Mouse (Mus musculus) gastrocnemius, adult 8-10 months (tissue): ENCODE results near the gene Mgat5b. TPM values are rescaled to one million over a fixed set of nuclear protein-coding genes. Genes with fewer than 3 reads are reported as not detected.

Source experiments
- DNase-seq, 2 experiments: peaks; one replicate each; pipeline ENCODE4 v3.0.0; 2022; ENCODE audit warnings: low spot score in 2 of 2
- total RNA-seq, 4 experiments: library from RNA; stranded (reverse); gene quantifications; 2 replicates each; pipeline ENCODE4 v1.2.4; 2022

The Mgat5b gene
- total RNA-seq, 4 experiments from 2014 or later, result not detected

- no peak for DNase-seq
Measured at GRCm38 (mm10) chr11:116917361-116917760, 1.3 kb upstream of the Mgat5b start.

GRCm38 (mm10) chr11:116919186-116920020 lies 740 bp downstream of the Mgat5b start:
- DNase-seq, result no peak

- DNase-seq, result no peak
Measured at GRCm38 (mm10) chr11:116920746-116921145, 2.1 kb downstream of the Mgat5b start.

- no peak for DNase-seq
Measured at GRCm38 (mm10) chr11:116922058-116922457, 3.4 kb downstream of the Mgat5b start.

GRCm38 (mm10) chr11:116928031-116928430 lies 9.4 kb downstream of the Mgat5b start:
- DNase-seq, result no peak

- no peak for DNase-seq
Measured at GRCm38 (mm10) chr11:116934862-116935261, 16.2 kb downstream of the Mgat5b start.

- no peak for DNase-seq
Measured at GRCm38 (mm10) chr11:116935354-116935753, 16.7 kb downstream of the Mgat5b start.

- no peak for DNase-seq
Measured at GRCm38 (mm10) chr11:116935917-116936316, 17.3 kb downstream of the Mgat5b start.

GRCm38 (mm10) chr11:116937141-116937540 lies 18.5 kb downstream of the Mgat5b start:
- DNase-seq, result no peak

- DNase-seq, result no peak
Measured at GRCm38 (mm10) chr11:116940088-116940855, 21.6 kb downstream of the Mgat5b start.

- DNase-seq, result no peak
Measured at GRCm38 (mm10) chr11:116944346-116944745, 25.7 kb downstream of the Mgat5b start.

GRCm38 (mm10) chr11:116949832-116950231 lies 31.2 kb downstream of the Mgat5b start:
- DNase-seq, result no peak

- no peak for DNase-seq
Measured at GRCm38 (mm10) chr11:116951429-116951828, 32.8 kb downstream of the Mgat5b start.

GRCm38 (mm10) chr11:116954231-116955118 lies 35.8 kb downstream of the Mgat5b start:
- DNase-seq, result no peak

GRCm38 (mm10) chr11:116958601-116959000 lies 39.9 kb downstream of the Mgat5b start:
- DNase-seq, result no peak

GRCm38 (mm10) chr11:116965061-116965460 lies 46.4 kb downstream of the Mgat5b start:
- no peak for DNase-seq

GRCm38 (mm10) chr11:116965961-116966360 lies 47.3 kb downstream of the Mgat5b start:
- DNase-seq, result no peak

GRCm38 (mm10) chr11:116968586-116968985 lies 49.9 kb downstream of the Mgat5b start:
- DNase-seq, result no peak

- no peak for DNase-seq
Measured at GRCm38 (mm10) chr11:116969498-116969897, 50.8 kb downstream of the Mgat5b start.

GRCm38 (mm10) chr11:116970847-116971246 lies 52.2 kb downstream of the Mgat5b start:
- DNase-seq, result no peak

- no peak for DNase-seq
Measured at GRCm38 (mm10) chr11:116972828-116973227, 54.2 kb downstream of the Mgat5b start.
